Mouse (Mus musculus): Measurements from ENCODE around the gene Ehmt1. TPM values are rescaled to one million over a fixed set of nuclear protein-coding genes. Genes with fewer than 3 reads are reported as not detected.

Gene Ehmt1
- polyA plus RNA-seq, 1 experiment from 2014 or later = 97.4 TPM

- ATAC-seq (replicated peaks; ENCODE audit: insufficient number of reproducible peaks, low FRiP score, low TSS enrichment, low read depth) = no peak
- Histone ChIP-seq H3K9ac (replicated peaks; ENCODE audit: low read length) (no peak overlapping the region), H3K4me1 (ENCODE audit: control insufficient read depth, insufficient read depth, low read length) (no peaks in the 10 kb centered on the region), H3K4me2 (ENCODE audit: low read depth, low read length) (no peak overlapping the region), H3K27me3 (ENCODE audit: control insufficient read depth, insufficient read depth, low read length) (no peaks in the 10 kb centered on the region), H3K9me3 (replicated peaks; ENCODE audit: control insufficient read depth, low read length) (no peaks in the 10 kb centered on the region), H3K36me3 (replicated peaks; ENCODE audit: control insufficient read depth, insufficient read depth, low read depth, low read length) (no peaks in the 10 kb centered on the region), H3K4me3 (ENCODE audit: low read depth, low read length) (no peak overlapping the region), H3K27ac (replicated peaks; ENCODE audit: low read depth, low read length) (no peak overlapping the region)
- DNase-seq (ENCODE audit: low spot score) = no peak
- 70% methylated on average over 6 of the region's 6 CpGs for WGBS
These were observed 28.6 kb downstream of the Ehmt1 start for GRCm38 (mm10) chr2:24890541-24891447.

GRCm38 (mm10) chr2:24888895-24889294, 30.5 kb downstream of the Ehmt1 start:
- no peak for DNase-seq (ENCODE audit: low spot score)
- H3K27ac ChIP-seq (replicated peaks; ENCODE audit: low read depth, low read length) = no peak overlapping the region
- H3K4me2 ChIP-seq (ENCODE audit: low read depth, low read length) = no peak overlapping the region

DNA sequence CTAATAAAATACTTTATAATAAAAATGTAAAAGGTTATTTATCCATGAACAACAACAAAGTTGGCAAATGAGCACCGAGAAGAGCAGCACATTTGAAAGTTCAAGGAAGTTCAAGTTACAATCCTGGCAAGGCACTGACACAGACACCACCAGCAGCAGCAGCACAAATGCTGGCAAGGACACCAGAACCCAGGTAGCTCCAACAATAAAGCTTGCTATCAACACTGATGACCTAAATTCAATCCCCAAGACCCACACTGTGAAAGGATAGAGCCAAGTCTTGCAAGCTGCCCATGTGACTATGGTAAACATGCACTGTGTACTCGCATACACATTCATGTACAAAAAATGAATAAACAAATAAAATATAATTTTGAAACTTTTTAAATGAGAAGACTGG, 38.7 kb downstream of the Ehmt1 start:
- no peak overlapping the region for H3K27ac ChIP-seq (replicated peaks; ENCODE audit: low read depth, low read length)
- DNase-seq (ENCODE audit: low spot score) (no peak), ATAC-seq (replicated peaks; ENCODE audit: insufficient number of reproducible peaks, low FRiP score, low TSS enrichment, low read depth) (no peak)
- H3K4me3 ChIP-seq (ENCODE audit: low read depth, low read length) = no peak overlapping the region
- no peaks in the 10 kb centered on the region for H3K4me1 ChIP-seq (ENCODE audit: control insufficient read depth, insufficient read depth, low read length)
- WGBS = 88% methylated on average over 2 of the region's 2 CpGs
- no peaks in the 10 kb centered on the region for H3K27me3 ChIP-seq (ENCODE audit: control insufficient read depth, insufficient read depth, low read length)
- H3K4me2 ChIP-seq (ENCODE audit: low read depth, low read length) = no peak overlapping the region
- H3K9ac ChIP-seq (replicated peaks; ENCODE audit: low read length) = no peak overlapping the region
- H3K36me3 ChIP-seq (replicated peaks; ENCODE audit: control insufficient read depth, insufficient read depth, low read depth, low read length) = peaks cover 5% of the 10 kb centered on the region
- no peaks in the 10 kb centered on the region for H3K9me3 ChIP-seq (replicated peaks; ENCODE audit: control insufficient read depth, low read length)

More at GRCm38 (mm10) chr2:24888895-24889294, 30.5 kb downstream of the Ehmt1 start:
- WGBS = 87% methylated on average over 5 of the region's 5 CpGs
- H3K9me3 ChIP-seq (replicated peaks; ENCODE audit: control insufficient read depth, low read length) = no peaks in the 10 kb centered on the region
- no peaks in the 10 kb centered on the region; the same call in 1 of the 2 replicates for H3K36me3 ChIP-seq (replicated peaks; ENCODE audit: control insufficient read depth, insufficient read depth, low read depth, low read length)
- H3K4me1 ChIP-seq (ENCODE audit: control insufficient read depth, insufficient read depth, low read length) = no peaks in the 10 kb centered on the region
- no peak overlapping the region for H3K4me3 ChIP-seq (ENCODE audit: low read depth, low read length)
- no peak for ATAC-seq (replicated peaks; ENCODE audit: insufficient number of reproducible peaks, low FRiP score, low TSS enrichment, low read depth)
- H3K27me3 ChIP-seq (ENCODE audit: control insufficient read depth, insufficient read depth, low read length) = no peaks in the 10 kb centered on the region
- no peak overlapping the region for H3K9ac ChIP-seq (replicated peaks; ENCODE audit: low read length)

- ATAC-seq (replicated peaks; ENCODE audit: insufficient number of reproducible peaks, low FRiP score, low TSS enrichment, low read depth) (no peak), DNase-seq (ENCODE audit: low spot score) (no peak)
- 100% methylated on average over 1 of the region's 1 CpGs for WGBS
- Histone ChIP-seq H3K27me3 (ENCODE audit: control insufficient read depth, insufficient read depth, low read length) (no peaks in the 10 kb centered on the region), H3K4me2 (ENCODE audit: low read depth, low read length) (no peak overlapping the region), H3K27ac (replicated peaks; ENCODE audit: low read depth, low read length) (no peak overlapping the region), H3K9me3 (replicated peaks; ENCODE audit: control insufficient read depth, low read length) (no peaks in the 10 kb centered on the region), H3K36me3 (replicated peaks; ENCODE audit: control insufficient read depth, insufficient read depth, low read depth, low read length) (peaks cover 2% of the 10 kb centered on the region), H3K4me3 (ENCODE audit: low read depth, low read length) (no peak overlapping the region), H3K9ac (replicated peaks; ENCODE audit: low read length) (no peak overlapping the region), H3K4me1 (ENCODE audit: control insufficient read depth, insufficient read depth, low read length) (no peaks in the 10 kb centered on the region)
These were observed 48.5 kb downstream of the Ehmt1 start for GRCm38 (mm10) chr2:24870952-24871351.

GRCm38 (mm10) chr2:24863010-24863409, 56.4 kb downstream of the Ehmt1 start:
- H3K27me3 ChIP-seq (ENCODE audit: control insufficient read depth, insufficient read depth, low read length) = no peaks in the 10 kb centered on the region
- 87% methylated on average over 8 of the region's 8 CpGs for WGBS
- H3K27ac ChIP-seq (replicated peaks; ENCODE audit: low read depth, low read length) = no peak overlapping the region
- DNase-seq (ENCODE audit: low spot score) = no peak
- ATAC-seq (replicated peaks; ENCODE audit: insufficient number of reproducible peaks, low FRiP score, low TSS enrichment, low read depth) = no peak
- peaks cover 7% of the 10 kb centered on the region for H3K36me3 ChIP-seq (replicated peaks; ENCODE audit: control insufficient read depth, insufficient read depth, low read depth, low read length)
- no peaks in the 10 kb centered on the region for H3K9me3 ChIP-seq (replicated peaks; ENCODE audit: control insufficient read depth, low read length)
- no peaks in the 10 kb centered on the region for H3K4me1 ChIP-seq (ENCODE audit: control insufficient read depth, insufficient read depth, low read length)
- no peak overlapping the region for H3K4me2 ChIP-seq (ENCODE audit: low read depth, low read length)
- no peak overlapping the region for H3K9ac ChIP-seq (replicated peaks; ENCODE audit: low read length)
- H3K4me3 ChIP-seq (ENCODE audit: low read depth, low read length) = no peak overlapping the region

DNA sequence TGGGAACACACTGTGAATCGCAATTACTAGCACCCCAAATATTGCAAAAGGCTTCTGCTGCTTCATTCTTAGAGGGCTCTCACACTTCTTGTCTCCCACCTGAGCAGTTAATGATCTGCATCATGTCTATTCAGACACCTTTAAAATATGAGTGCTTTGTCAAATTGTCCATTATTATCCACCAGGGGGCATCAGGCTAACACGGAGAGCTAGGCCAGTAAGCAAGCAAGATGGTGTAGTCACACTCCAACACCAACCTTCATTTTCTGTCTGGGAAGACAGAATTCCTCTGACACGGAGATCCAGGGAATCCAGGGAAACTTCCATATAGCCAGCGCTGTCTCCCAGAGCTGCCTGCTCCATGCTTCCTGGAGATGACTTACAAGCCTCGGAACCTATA, 67.0 kb downstream of the Ehmt1 start:
- no peak overlapping the region for H3K27ac ChIP-seq (replicated peaks; ENCODE audit: low read depth, low read length)
- H3K9ac ChIP-seq (replicated peaks; ENCODE audit: low read length) = no peak overlapping the region
- no peak overlapping the region for H3K4me2 ChIP-seq (ENCODE audit: low read depth, low read length)
- DNase-seq (ENCODE audit: low spot score) (peak; percentile 44), ATAC-seq (replicated peaks; ENCODE audit: insufficient number of reproducible peaks, low FRiP score, low TSS enrichment, low read depth) (no peak)
- peaks cover 8% of the 10 kb centered on the region for H3K36me3 ChIP-seq (replicated peaks; ENCODE audit: control insufficient read depth, insufficient read depth, low read depth, low read length)
- H3K4me3 ChIP-seq (ENCODE audit: low read depth, low read length) = no peak overlapping the region
- 77% methylated on average over 5 of the region's 5 CpGs for WGBS
- H3K4me1 ChIP-seq (ENCODE audit: control insufficient read depth, insufficient read depth, low read length) = no peaks in the 10 kb centered on the region
- no peaks in the 10 kb centered on the region for H3K27me3 ChIP-seq (ENCODE audit: control insufficient read depth, insufficient read depth, low read length)
- H3K9me3 ChIP-seq (replicated peaks; ENCODE audit: control insufficient read depth, low read length) = no peaks in the 10 kb centered on the region

- WGBS = 93% methylated on average over 1 of the region's 1 CpGs
- Histone ChIP-seq H3K9me3 (replicated peaks; ENCODE audit: control insufficient read depth, low read length) (no peaks in the 10 kb centered on the region), H3K36me3 (replicated peaks; ENCODE audit: control insufficient read depth, insufficient read depth, low read depth, low read length) (0 out of 2 replicates have a peak, but pooled peaks cover 4% of the 10 kb centered on the region), H3K27me3 (ENCODE audit: control insufficient read depth, insufficient read depth, low read length) (no peaks in the 10 kb centered on the region), H3K4me1 (ENCODE audit: control insufficient read depth, insufficient read depth, low read length) (no peaks in the 10 kb centered on the region), H3K4me2 (ENCODE audit: low read depth, low read length) (no peak overlapping the region), H3K4me3 (ENCODE audit: low read depth, low read length) (no peak overlapping the region), H3K27ac (replicated peaks; ENCODE audit: low read depth, low read length) (no peak overlapping the region), H3K9ac (replicated peaks; ENCODE audit: low read length) (no peak overlapping the region)
- no peak for ATAC-seq (replicated peaks; ENCODE audit: insufficient number of reproducible peaks, low FRiP score, low TSS enrichment, low read depth)
- DNase-seq (ENCODE audit: low spot score) = no peak
These were observed 72.9 kb downstream of the Ehmt1 start for GRCm38 (mm10) chr2:24846557-24846956.

DNA sequence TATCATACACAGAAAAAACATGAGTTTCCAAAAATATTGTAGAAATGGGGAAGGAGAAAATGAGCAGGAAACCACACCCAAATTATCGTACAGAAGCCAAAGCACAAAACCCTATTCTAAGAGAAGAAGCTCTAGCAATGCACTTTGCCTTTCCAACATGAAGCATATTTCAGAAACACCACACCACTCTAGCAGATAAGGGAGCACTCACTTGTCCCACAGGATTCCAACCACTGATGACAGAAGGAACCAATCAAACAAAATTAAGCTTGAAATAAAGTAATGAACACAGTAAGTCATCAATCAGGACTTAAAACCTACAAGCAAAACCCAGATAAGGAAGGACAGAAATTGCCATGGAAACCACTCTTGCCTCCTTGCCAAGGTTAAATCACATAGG, 74.2 kb downstream of the Ehmt1 start:
- Histone ChIP-seq H3K36me3 (replicated peaks; ENCODE audit: control insufficient read depth, insufficient read depth, low read depth, low read length) (0 out of 2 replicates have a peak, but pooled peaks cover 7% of the 10 kb centered on the region), H3K4me1 (ENCODE audit: control insufficient read depth, insufficient read depth, low read length) (no peaks in the 10 kb centered on the region), H3K4me2 (ENCODE audit: low read depth, low read length) (no peak overlapping the region), H3K27ac (replicated peaks; ENCODE audit: low read depth, low read length) (no peak overlapping the region), H3K9me3 (replicated peaks; ENCODE audit: control insufficient read depth, low read length) (no peaks in the 10 kb centered on the region), H3K27me3 (ENCODE audit: control insufficient read depth, insufficient read depth, low read length) (no peaks in the 10 kb centered on the region), H3K4me3 (ENCODE audit: low read depth, low read length) (no peak overlapping the region), H3K9ac (replicated peaks; ENCODE audit: low read length) (no peak overlapping the region)
- DNase-seq (ENCODE audit: low spot score) = no peak
- no peak for ATAC-seq (replicated peaks; ENCODE audit: insufficient number of reproducible peaks, low FRiP score, low TSS enrichment, low read depth)
- WGBS = 87% methylated on average over 1 of the region's 1 CpGs
